Mouse (Mus musculus): ENCODE results near the gene Xbp1.

The Xbp1 gene

GRCm38 (mm10) chr11:5546693-5547092, 26.2 kb downstream of the Xbp1 start:
- in situ Hi-C loops (cut with MboI; ENCODE audit: low pct_unique_long_range_greater_than_20kb in 1 of 2, low sequenced_read_pairs in 2 of 2, unreplicated experiment in 1 of 2) = no loop called here

- in situ Hi-C loops (cut with MboI; ENCODE audit: low pct_unique_long_range_greater_than_20kb in 1 of 2, low sequenced_read_pairs in 2 of 2, unreplicated experiment in 1 of 2) = no loop called here
Measured at GRCm38 (mm10) chr11:5551430-5551829, 31.0 kb downstream of the Xbp1 start.

- in situ Hi-C loops (cut with MboI; ENCODE audit: low pct_unique_long_range_greater_than_20kb in 1 of 2, low sequenced_read_pairs in 2 of 2, unreplicated experiment in 1 of 2) = no loop called here
Measured at GRCm38 (mm10) chr11:5551931-5552330, 31.5 kb downstream of the Xbp1 start.

- in situ Hi-C loops (cut with MboI; ENCODE audit: low pct_unique_long_range_greater_than_20kb in 1 of 2, low sequenced_read_pairs in 2 of 2, unreplicated experiment in 1 of 2) = no loop called here
Measured at GRCm38 (mm10) chr11:5560273-5560672, 39.8 kb downstream of the Xbp1 start.

GRCm38 (mm10) chr11:5562625-5563268, 42.3 kb downstream of the Xbp1 start:
- in situ Hi-C loops (cut with MboI; ENCODE audit: low pct_unique_long_range_greater_than_20kb in 1 of 2, low sequenced_read_pairs in 2 of 2, unreplicated experiment in 1 of 2) = no loop called here

GRCm38 (mm10) chr11:5563898-5564297, 43.4 kb downstream of the Xbp1 start:
- in situ Hi-C loops (cut with MboI; ENCODE audit: low pct_unique_long_range_greater_than_20kb in 1 of 2, low sequenced_read_pairs in 2 of 2, unreplicated experiment in 1 of 2) = no loop called here

GRCm38 (mm10) chr11:5565596-5565995, 45.1 kb downstream of the Xbp1 start:
- in situ Hi-C loops (cut with MboI; ENCODE audit: low pct_unique_long_range_greater_than_20kb in 1 of 2, low sequenced_read_pairs in 2 of 2, unreplicated experiment in 1 of 2) = no loop called here

- in situ Hi-C loops (cut with MboI; ENCODE audit: low pct_unique_long_range_greater_than_20kb in 1 of 2, low sequenced_read_pairs in 2 of 2, unreplicated experiment in 1 of 2) = no loop called here
Measured at GRCm38 (mm10) chr11:5566506-5566905, 46.0 kb downstream of the Xbp1 start.

GRCm38 (mm10) chr11:5567654-5568053, 47.2 kb downstream of the Xbp1 start:
- in situ Hi-C loops (cut with MboI; ENCODE audit: low pct_unique_long_range_greater_than_20kb in 1 of 2, low sequenced_read_pairs in 2 of 2, unreplicated experiment in 1 of 2) = no loop called here

GRCm38 (mm10) chr11:5568082-5568481, 47.6 kb downstream of the Xbp1 start:
- in situ Hi-C loops (cut with MboI; ENCODE audit: low pct_unique_long_range_greater_than_20kb in 1 of 2, low sequenced_read_pairs in 2 of 2, unreplicated experiment in 1 of 2) = no loop called here

GRCm38 (mm10) chr11:5569474-5569873, 49.0 kb downstream of the Xbp1 start, which contains the start of gene Ankrd36:
Gene Ankrd36, plus strand, starts transcription at chr11:5569684.
- in situ Hi-C loops (cut with MboI; ENCODE audit: low pct_unique_long_range_greater_than_20kb in 1 of 2, low sequenced_read_pairs in 2 of 2, unreplicated experiment in 1 of 2) = no loop called here

GRCm38 (mm10) chr11:5571856-5572255, 51.4 kb downstream of the Xbp1 start:
- in situ Hi-C loops (cut with MboI; ENCODE audit: low pct_unique_long_range_greater_than_20kb in 1 of 2, low sequenced_read_pairs in 2 of 2, unreplicated experiment in 1 of 2) = no loop called here

GRCm38 (mm10) chr11:5573821-5574220, 53.4 kb downstream of the Xbp1 start:
- in situ Hi-C loops (cut with MboI; ENCODE audit: low pct_unique_long_range_greater_than_20kb in 1 of 2, low sequenced_read_pairs in 2 of 2, unreplicated experiment in 1 of 2) = no loop called here

GRCm38 (mm10) chr11:5575046-5575445, 54.6 kb downstream of the Xbp1 start:
- in situ Hi-C loops (cut with MboI; ENCODE audit: low pct_unique_long_range_greater_than_20kb in 1 of 2, low sequenced_read_pairs in 2 of 2, unreplicated experiment in 1 of 2) = no loop called here

Data from mouse embryonic stem cell (cell line).